Mouse (Mus musculus) CD4-positive, CD25-positive, alpha-beta regulatory T cell, adult 2 months (primary cell): ENCODE measurements around the gene Crbn.

ENCODE experiments used
- DNase-seq: peaks from one replicate; pipeline ENCODE4 v3.0.0-alpha.2; 2012; ENCODE audit warnings: low read depth, low spot score

Crbn gene

GRCm38 (mm10) chr6:106765892-106766291, 34.0 kb downstream of the Crbn start:
- DNase-seq = no peak

- no peak for DNase-seq
Observed at GRCm38 (mm10) chr6:106761486-106761885, 38.4 kb downstream of the Crbn start.

- DNase-seq = no peak
Observed at GRCm38 (mm10) chr6:106760473-106761218, 39.2 kb downstream of the Crbn start.

- DNase-seq = no peak
Observed at GRCm38 (mm10) chr6:106758299-106758698, 41.6 kb downstream of the Crbn start.

- no peak for DNase-seq
Observed at GRCm38 (mm10) chr6:106750291-106750690, 49.6 kb downstream of the Crbn start.

- no peak for DNase-seq
Observed at GRCm38 (mm10) chr6:106748887-106749388, 50.9 kb downstream of the Crbn start, which contains the start of gene Il5ra. Gene Il5ra, minus strand, starts transcription at chr6:106749037.

GRCm38 (mm10) chr6:106747804-106748203, 52.1 kb downstream of the Crbn start:
- DNase-seq = no peak

GRCm38 (mm10) chr6:106747251-106747650, 52.6 kb downstream of the Crbn start:
- DNase-seq = no peak

- no peak for DNase-seq
Observed at GRCm38 (mm10) chr6:106745673-106746394, 54.0 kb downstream of the Crbn start.

GRCm38 (mm10) chr6:106743556-106744233, 56.2 kb downstream of the Crbn start:
- peak; percentile 5 for DNase-seq

GRCm38 (mm10) chr6:106740244-106740825, 59.5 kb downstream of the Crbn start:
- no peak for DNase-seq

GRCm38 (mm10) chr6:106738229-106738628, 61.6 kb downstream of the Crbn start:
- no peak for DNase-seq

- no peak for DNase-seq
Observed at GRCm38 (mm10) chr6:106732563-106732962, 67.3 kb downstream of the Crbn start.
